Mouse (Mus musculus): ENCODE results near the gene Mtus2. TPM values are rescaled to one million over a fixed set of nuclear protein-coding genes. Genes with fewer than 3 reads are reported as not detected.

The Mtus2 gene
- 6.4 and 11.0 TPM in 2 replicates for total RNA-seq (2012; rRNA removed)

DNA sequence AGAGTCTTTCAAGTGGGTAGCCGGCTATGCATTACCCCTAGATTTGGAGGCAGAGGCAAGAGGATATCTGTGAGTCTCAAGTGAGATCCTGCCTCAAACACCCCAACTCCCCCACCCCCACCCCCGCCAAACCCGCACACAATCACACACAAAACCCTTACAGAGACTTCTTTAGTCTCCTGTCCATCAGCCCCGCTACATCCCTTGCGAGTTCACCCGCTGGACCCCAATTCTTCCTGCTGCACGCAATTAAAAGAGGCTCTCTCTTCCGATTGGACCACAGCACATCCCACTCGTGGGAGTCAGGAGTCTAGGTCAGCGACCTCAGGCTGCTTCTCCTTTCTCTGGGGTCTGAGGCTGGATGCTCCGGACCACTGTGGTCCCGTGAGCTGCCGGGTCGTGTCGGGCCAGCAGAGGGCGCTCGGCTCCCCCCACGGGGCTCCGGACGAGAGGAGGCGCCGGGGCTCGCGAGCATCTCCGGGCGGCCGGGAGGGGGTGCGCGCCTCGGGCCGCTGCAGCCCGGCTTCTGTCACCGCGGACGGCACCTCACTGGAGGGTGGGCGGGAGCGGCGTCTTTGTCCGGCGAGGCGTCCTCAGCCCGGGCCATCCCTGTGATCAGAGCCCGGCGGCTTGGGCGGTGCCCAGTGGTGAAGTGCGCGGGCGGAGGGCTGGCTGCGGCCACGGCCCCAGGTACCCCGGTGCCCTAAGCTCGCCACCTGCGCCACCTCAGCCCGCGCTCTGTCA lies at the start of gene Mtus2:
Gene Mtus2 (plus strand): TSS at position 500 of the 744 bp plus-strand sequence.
- peak within 1 kb of the TSS; percentile 70 to 80 for H3K4me3 ChIP-seq (ENCODE audit: insufficient read depth in 1 of 2, low read depth in 1 of 2, low read length in 2 of 2, poor library complexity in 1 of 2, severe bottlenecking in 1 of 2)
- H3K4me1 ChIP-seq (ENCODE audit: control insufficient read depth in 2 of 2, insufficient read depth in 2 of 2, low read length in 2 of 2, poor library complexity in 1 of 2), result peaks cover 3 to 4% of the 10 kb centered on the region in 2 experiments; a peak in 1 of 4 replicates
- TF ChIP-seq CHD2 (IDR thresholded peaks at IDR 0.05; ENCODE audit: low read depth, low read length), result no peak
- 0 out of 2 replicates have a peak, but pooled peaks have one; percentile 32 for TF ChIP-seq HCFC1 (IDR thresholded peaks at IDR 0.05; ENCODE audit: borderline replicate concordance, insufficient read depth, low read length)
- peak; percentile 73 for DNase-seq (ENCODE audit: low read depth, low spot score)
- H3K27ac ChIP-seq (ENCODE audit: insufficient read depth, low read depth, low read length, poor library complexity, severe bottlenecking), result no peak within 1 kb of the TSS
- in situ Hi-C loops (cut with MboI; ENCODE audit: low sequenced_read_pairs in 2 of 2, unreplicated experiment in 2 of 2), result loop anchor here in 1 of 2 experiments (25.0 kb wide), 1 partner anchor 280 kb away; no protein-coding TSS in a partner anchor
- peak within 1 kb of the TSS; percentile 59 for H3K9ac ChIP-seq (ENCODE audit: insufficient read depth, low read depth, low read length, poor library complexity, severe bottlenecking)
- no peaks in the 10 kb centered on the region for H3K36me3 ChIP-seq (ENCODE audit: control insufficient read depth, insufficient read depth, low read length, poor library complexity, severe bottlenecking)
- 0 out of 2 replicates have a peak, but pooled peaks cover 2% of the 10 kb centered on the region for H3K9me3 ChIP-seq (ENCODE audit: control insufficient read depth, insufficient read depth, low read depth, low read length)

DNA sequence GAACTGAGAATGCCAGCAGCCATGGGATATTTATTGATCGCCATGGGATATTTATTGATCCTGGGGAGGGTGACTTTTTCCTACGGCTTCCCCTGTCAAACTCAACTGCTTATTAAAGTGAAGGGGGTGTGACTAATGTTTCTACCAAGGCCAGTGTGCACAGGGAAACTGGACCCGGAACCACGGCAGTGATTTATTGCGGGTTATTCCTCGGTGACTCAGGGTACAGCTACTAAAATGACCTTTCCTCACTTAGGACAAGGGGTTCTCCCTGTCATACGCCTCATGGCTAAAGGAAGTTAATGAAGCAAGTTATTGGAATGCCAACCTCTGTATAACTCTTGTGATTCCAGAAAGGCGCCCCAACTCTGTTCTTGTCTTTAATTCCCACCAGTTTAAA lies 49.3 kb upstream of the Mtus2 start:
- no peaks in the 10 kb centered on the region; a peak in 1 of 4 replicates for H3K4me1 ChIP-seq (ENCODE audit: control insufficient read depth in 2 of 2, insufficient read depth in 2 of 2, low read length in 2 of 2, poor library complexity in 1 of 2)
- no peak for DNase-seq (ENCODE audit: low read depth, low spot score)

DNA sequence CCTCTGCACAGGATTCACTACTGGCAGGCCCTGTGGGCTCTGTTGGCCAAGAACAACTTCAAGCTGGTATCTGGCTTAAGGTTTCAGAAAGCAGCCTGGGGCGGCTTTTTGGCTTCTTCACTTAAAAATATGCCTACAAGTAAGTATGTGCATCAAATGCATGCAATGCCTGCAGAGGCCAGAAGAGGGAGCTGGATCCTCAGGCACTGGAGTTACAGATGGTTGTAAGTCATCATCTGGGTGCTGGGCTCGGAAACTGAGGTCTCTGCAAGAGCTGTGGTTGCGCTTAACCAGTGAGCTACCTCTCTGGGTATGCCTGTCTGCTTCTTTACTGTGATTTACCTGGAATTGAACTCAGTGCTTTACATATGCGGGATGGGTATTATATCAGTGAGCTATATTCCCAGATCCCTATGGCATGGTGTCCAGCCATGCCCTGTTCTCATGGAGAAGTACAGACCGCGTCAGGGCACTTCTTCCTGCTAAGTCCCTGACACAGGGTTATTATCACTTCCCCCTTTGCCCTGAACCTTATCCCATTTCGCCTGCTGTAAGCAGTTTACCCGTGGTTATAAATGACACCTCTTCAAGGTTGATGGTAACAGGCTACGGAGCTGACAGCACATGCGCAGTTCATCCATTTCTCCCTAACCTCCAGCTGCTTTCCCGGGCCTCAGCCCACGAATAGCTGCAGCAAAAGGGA lies 46.2 kb upstream of the Mtus2 start:
- in situ Hi-C loops (cut with MboI; ENCODE audit: low sequenced_read_pairs in 2 of 2, unreplicated experiment in 2 of 2), result no loop called here
- DNase-seq (ENCODE audit: low read depth, low spot score), result no peak

More for the DNA sequence above, 49.3 kb upstream of the Mtus2 start:
- in situ Hi-C loops (cut with MboI; ENCODE audit: low sequenced_read_pairs in 2 of 2, unreplicated experiment in 2 of 2), result no loop called here
- Histone ChIP-seq H3K27ac (ENCODE audit: insufficient read depth, low read depth, low read length, poor library complexity, severe bottlenecking) (no peak overlapping the region), H3K9me3 (ENCODE audit: control insufficient read depth, insufficient read depth, low read depth, low read length) (no peaks in the 10 kb centered on the region; the same call in 1 of the 2 replicates), H3K4me3 (ENCODE audit: insufficient read depth in 1 of 2, low read depth in 1 of 2, low read length in 2 of 2, poor library complexity in 1 of 2, severe bottlenecking in 1 of 2) (no peak overlapping the region), H3K36me3 (ENCODE audit: control insufficient read depth, insufficient read depth, low read length, poor library complexity, severe bottlenecking) (no peaks in the 10 kb centered on the region), H3K9ac (ENCODE audit: insufficient read depth, low read depth, low read length, poor library complexity, severe bottlenecking) (no peak overlapping the region)
- no peak for TF ChIP-seq MAFK (IDR thresholded peaks at IDR 0.05; ENCODE audit: insufficient read depth, low read depth, low read length)
- TF ChIP-seq HCFC1 (IDR thresholded peaks at IDR 0.05; ENCODE audit: borderline replicate concordance, insufficient read depth, low read length), result no peak
- no peak for TF ChIP-seq CHD2 (IDR thresholded peaks at IDR 0.05; ENCODE audit: low read depth, low read length)
- no peak for TF ChIP-seq ZNF384 (IDR thresholded peaks at IDR 0.05; ENCODE audit: low read depth, low read length)
- no peak for TF ChIP-seq ZC3H11A (IDR thresholded peaks at IDR 0.05; ENCODE audit: borderline replicate concordance, low read depth, low read length)

DNA sequence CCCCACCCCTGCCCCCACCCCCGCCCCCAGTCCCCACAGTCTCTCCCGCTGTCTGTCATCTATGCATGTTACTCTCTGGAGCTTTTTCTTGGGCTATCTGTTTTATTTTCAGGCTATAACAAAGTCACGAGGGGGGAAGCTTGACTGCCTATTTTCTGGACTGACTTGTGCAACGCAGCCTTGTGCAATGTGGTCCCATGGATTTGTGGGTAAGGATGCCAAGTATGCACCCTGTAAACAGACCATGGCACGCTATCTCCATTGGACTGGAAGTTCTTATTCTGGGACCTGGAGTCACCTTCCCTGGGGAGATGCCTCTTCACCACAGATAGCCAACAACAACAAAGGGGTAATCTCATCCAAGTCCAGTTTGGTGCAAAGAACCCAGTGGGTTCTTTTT lies 45.4 kb upstream of the Mtus2 start:
- TF ChIP-seq MAFK (IDR thresholded peaks at IDR 0.05; ENCODE audit: insufficient read depth, low read depth, low read length), result no peak
- no peak for TF ChIP-seq HCFC1 (IDR thresholded peaks at IDR 0.05; ENCODE audit: borderline replicate concordance, insufficient read depth, low read length)
- TF ChIP-seq ZC3H11A (IDR thresholded peaks at IDR 0.05; ENCODE audit: borderline replicate concordance, low read depth, low read length), result no peak
- no peak for TF ChIP-seq CHD2 (IDR thresholded peaks at IDR 0.05; ENCODE audit: low read depth, low read length)
- TF ChIP-seq ZNF384 (IDR thresholded peaks at IDR 0.05; ENCODE audit: low read depth, low read length), result no peak
- DNase-seq (ENCODE audit: low read depth, low spot score), result no peak
- in situ Hi-C loops (cut with MboI; ENCODE audit: low sequenced_read_pairs in 2 of 2, unreplicated experiment in 2 of 2), result no loop called here

More for the DNA sequence above, 46.2 kb upstream of the Mtus2 start:
- peaks cover 0 to 13% of the 10 kb centered on the region in 2 experiments; a peak in 2 of 4 replicates for H3K4me1 ChIP-seq (ENCODE audit: control insufficient read depth in 2 of 2, insufficient read depth in 2 of 2, low read length in 2 of 2, poor library complexity in 1 of 2)
- no peaks in the 10 kb centered on the region for H3K36me3 ChIP-seq (ENCODE audit: control insufficient read depth, insufficient read depth, low read length, poor library complexity, severe bottlenecking)
- H3K9ac ChIP-seq (ENCODE audit: insufficient read depth, low read depth, low read length, poor library complexity, severe bottlenecking), result no peak overlapping the region
- no peak overlapping the region for H3K27ac ChIP-seq (ENCODE audit: insufficient read depth, low read depth, low read length, poor library complexity, severe bottlenecking)
- no peak overlapping the region for H3K4me3 ChIP-seq (ENCODE audit: insufficient read depth in 1 of 2, low read depth in 1 of 2, low read length in 2 of 2, poor library complexity in 1 of 2, severe bottlenecking in 1 of 2)
- TF ChIP-seq CHD2 (IDR thresholded peaks at IDR 0.05; ENCODE audit: low read depth, low read length) (no peak), MAFK (IDR thresholded peaks at IDR 0.05; ENCODE audit: insufficient read depth, low read depth, low read length) (no peak), HCFC1 (IDR thresholded peaks at IDR 0.05; ENCODE audit: borderline replicate concordance, insufficient read depth, low read length) (no peak), ZC3H11A (IDR thresholded peaks at IDR 0.05; ENCODE audit: borderline replicate concordance, low read depth, low read length) (no peak), ZNF384 (IDR thresholded peaks at IDR 0.05; ENCODE audit: low read depth, low read length) (no peak)
- H3K9me3 ChIP-seq (ENCODE audit: control insufficient read depth, insufficient read depth, low read depth, low read length), result no peaks in the 10 kb centered on the region; the same call in 1 of the 2 replicates

More for the DNA sequence above, 45.4 kb upstream of the Mtus2 start:
- Histone ChIP-seq H3K36me3 (ENCODE audit: control insufficient read depth, insufficient read depth, low read length, poor library complexity, severe bottlenecking) (no peaks in the 10 kb centered on the region), H3K27ac (ENCODE audit: insufficient read depth, low read depth, low read length, poor library complexity, severe bottlenecking) (no peak overlapping the region), H3K4me3 (ENCODE audit: insufficient read depth in 1 of 2, low read depth in 1 of 2, low read length in 2 of 2, poor library complexity in 1 of 2, severe bottlenecking in 1 of 2) (no peak overlapping the region), H3K9me3 (ENCODE audit: control insufficient read depth, insufficient read depth, low read depth, low read length) (no peaks in the 10 kb centered on the region), H3K4me1 (ENCODE audit: control insufficient read depth in 2 of 2, insufficient read depth in 2 of 2, low read length in 2 of 2, poor library complexity in 1 of 2) (peaks cover 0 to 13% of the 10 kb centered on the region in 2 experiments; a peak in 2 of 4 replicates), H3K9ac (ENCODE audit: insufficient read depth, low read depth, low read length, poor library complexity, severe bottlenecking) (no peak overlapping the region)
